Mouse (Mus musculus) spleen, adult 2 months (tissue): Measurements from ENCODE around the gene Dmap1. TPM values are rescaled to one million over a fixed set of nuclear protein-coding genes. Genes with fewer than 3 reads are reported as not detected.
A peak's percentile ranks its signal among the peaks of the same experiment; 100 is the strongest.

Experiments
- DNase-seq, 2 experiments: peaks; one replicate each; pipeline versions ENCODE4 v3.0.0 to v3.0.0-alpha.2; 2012 to 2021; ENCODE audit warnings: low spot score in 2 of 2, low read depth in 1 of 2
- H3K27ac ChIP-seq: fragments of 200-500 bp; 2 replicates; pipeline ENCODE4 v1.5.1; 2012; ENCODE audit warnings: low read length, inconsistent platforms; ENCODE audit not compliant: insufficient read depth
- H3K27me3 ChIP-seq: fragments of 200-500 bp; 2 replicates; pipeline ENCODE4 v1.6.1; 2012; ENCODE audit warnings: mild to moderate bottlenecking, moderate library complexity, low read length, inconsistent platforms; ENCODE audit not compliant: control insufficient read depth, insufficient read depth
- H3K36me3 ChIP-seq: fragments of 200-500 bp; 2 replicates; pipeline ENCODE4 v1.6.1; 2012; ENCODE audit warnings: mild to moderate bottlenecking, low read length, inconsistent platforms; ENCODE audit not compliant: control insufficient read depth, insufficient read depth
- H3K4me1 ChIP-seq: fragments of 200-500 bp; 2 replicates; pipeline ENCODE4 v1.6.1; 2011; ENCODE audit warnings: inconsistent platforms; ENCODE audit not compliant: control insufficient read depth, insufficient read depth, insufficient read length
- H3K4me3 ChIP-seq: fragments of 200-500 bp; 2 replicates; pipeline ENCODE4 v1.5.1; 2011; ENCODE audit warnings: mild to moderate bottlenecking, inconsistent platforms; ENCODE audit not compliant: insufficient read depth, insufficient read length; ENCODE audit errors: extremely low read depth
- CTCF ChIP-seq: fragments of 200-500 bp; IDR thresholded peaks from 2 replicates; pipeline ENCODE4 v1.5.1; 2011; ENCODE audit warnings: mild to moderate bottlenecking, inconsistent platforms; ENCODE audit not compliant: insufficient read depth, insufficient read length, insufficient replicate concordance; ENCODE audit errors: extremely low read depth
- POLR2A ChIP-seq: fragments of 200-500 bp; IDR thresholded peaks from 2 replicates; pipeline ENCODE4 v1.6.1; 2011; ENCODE audit warnings: low read depth, low read length, inconsistent platforms
- WGBS: fragments of 180-500 bp; shearing (Covaris S2); methylation state at CpG from one replicate; pipeline ENCODE4 v1.1.7; 2018; 5-methylcytosine and 5-hydroxymethylcytosine counted together
- polyA plus RNA-seq: library from polyadenylated mRNA; depleted of rRNA; stranded (reverse); fragments of >200 nt; gene quantifications from 2 replicates; pipeline ENCODE4 v1.2.3, GENCODE M21; 2012

Gene Dmap1
- polyA plus RNA-seq, 1 experiment, result 13.9 TPM

- Histone ChIP-seq H3K36me3 (no peaks in the 10 kb centered on the region), H3K4me3 (no peak overlapping the region), H3K27me3 (no peaks in the 10 kb centered on the region), H3K4me1 (peaks cover 2% of the 10 kb centered on the region; the same call in 1 of the 2 replicates), H3K27ac (no peak overlapping the region)
- DNase-seq, result no peak
- 88% methylated on average over 4 of the region's 4 CpGs for WGBS
- TF ChIP-seq POLR2A (no peak), CTCF (no peak)
These were observed 4.3 kb upstream of the Dmap1 start for GRCm38 (mm10) chr4:117686354-117686753.

DNA sequence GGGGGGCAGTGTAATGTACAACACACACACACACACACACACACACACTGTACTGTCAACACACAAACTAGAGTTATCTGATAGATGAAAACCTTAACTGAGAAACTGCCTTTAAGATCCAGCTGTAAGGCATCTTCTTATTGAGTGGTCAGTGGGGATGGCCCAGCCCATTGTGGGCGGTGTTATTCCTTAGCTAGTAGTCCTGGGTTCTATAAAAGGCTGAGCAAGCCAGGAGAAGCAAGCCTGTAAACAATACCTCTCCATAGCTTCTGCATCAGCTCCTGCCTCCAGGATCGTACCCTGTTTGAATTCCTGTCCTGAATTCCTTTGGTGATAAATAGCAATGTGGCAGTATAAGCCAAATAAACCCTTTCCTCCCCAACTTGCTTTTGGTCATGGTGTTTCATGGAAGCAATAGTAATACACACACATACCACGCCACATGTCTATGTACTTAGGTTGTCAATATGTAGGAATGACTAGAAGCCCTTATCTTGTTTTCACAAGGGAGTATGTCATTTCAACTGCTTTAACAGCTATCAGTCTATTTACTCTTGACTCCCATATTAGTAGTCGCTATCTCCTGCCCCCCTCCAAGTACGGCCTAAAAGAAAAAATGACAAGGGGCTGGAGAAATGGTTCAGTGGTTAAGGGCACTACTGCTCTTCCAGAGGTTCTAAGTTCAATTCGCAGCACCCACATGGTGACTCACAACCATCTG, 1.1 kb upstream of the Dmap1 start:
- H3K36me3 ChIP-seq, result peaks cover 3% of the 10 kb centered on the region; the same call in 1 of the 2 replicates
- no peak for DNase-seq
- no peaks in the 10 kb centered on the region for H3K27me3 ChIP-seq
- peaks cover 3% of the 10 kb centered on the region; the same call in 1 of the 2 replicates for H3K4me1 ChIP-seq
- TF ChIP-seq CTCF, result no peak
- TF ChIP-seq POLR2A, result no peak
- no peak overlapping the region for H3K4me3 ChIP-seq
- 81% methylated on average over 6 of the region's 6 CpGs for WGBS
- H3K27ac ChIP-seq, result no peak overlapping the region

DNA sequence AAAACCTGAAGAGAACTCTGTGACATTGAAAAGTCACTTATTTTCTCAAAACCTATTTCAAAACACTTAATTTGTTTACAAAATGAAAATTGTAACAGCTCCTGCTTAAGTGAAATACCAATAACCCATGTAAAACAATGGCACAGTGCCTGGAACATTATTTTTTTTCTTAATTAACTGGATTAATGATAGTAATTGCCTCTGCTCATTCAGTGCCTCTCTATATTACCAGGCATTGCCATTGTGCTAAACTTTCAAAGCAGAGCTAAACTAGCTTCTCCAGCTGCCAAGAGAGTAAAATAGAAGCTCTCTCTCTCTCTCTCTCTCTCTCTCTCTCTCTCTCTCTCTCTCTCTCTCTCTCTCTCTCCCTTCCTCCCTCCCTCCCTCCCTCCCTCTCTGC, 390 bp upstream of the Dmap1 start:
- Histone ChIP-seq H3K27ac (no peak overlapping the region), H3K36me3 (peaks cover 4% of the 10 kb centered on the region; the same call in 1 of the 2 replicates), H3K4me3 (peak overlapping the region; percentile 99; the same call in 1 of the 2 replicates), H3K27me3 (no peaks in the 10 kb centered on the region), H3K4me1 (peaks cover 3% of the 10 kb centered on the region; the same call in 1 of the 2 replicates)
- TF ChIP-seq POLR2A (no peak), CTCF (no peak)
- DNase-seq, result no peak

DNA sequence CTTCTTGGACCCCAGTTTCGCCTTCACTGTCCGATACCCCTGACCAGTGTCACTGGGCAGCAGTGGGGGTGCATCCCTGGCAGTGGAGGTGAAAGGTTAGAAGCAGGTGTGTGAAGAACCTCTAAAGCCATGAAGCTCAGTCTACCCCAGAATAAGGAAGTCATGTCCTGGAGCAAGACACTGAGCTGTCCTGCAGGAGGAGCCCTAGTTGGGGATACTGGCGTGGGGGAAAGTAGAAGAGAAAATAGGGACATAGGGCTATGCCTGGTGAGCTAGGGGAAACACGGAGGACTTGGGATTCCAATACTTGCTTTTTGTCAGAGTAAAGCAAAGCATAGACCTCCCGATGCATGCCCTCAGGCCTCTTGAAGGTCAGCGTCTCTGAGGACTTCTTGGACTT, 1.1 kb downstream of the Dmap1 start:
- no peak for TF ChIP-seq POLR2A
- TF ChIP-seq CTCF, result no peak
- Histone ChIP-seq H3K4me1 (peaks cover 3% of the 10 kb centered on the region; the same call in 1 of the 2 replicates), H3K4me3 (no peak overlapping the region), H3K27me3 (no peaks in the 10 kb centered on the region), H3K27ac (no peak overlapping the region), H3K36me3 (peaks cover 8% of the 10 kb centered on the region)
- 72% methylated on average over 6 of the region's 6 CpGs for WGBS
- no peak for DNase-seq

GRCm38 (mm10) chr4:117676903-117677302, 5.2 kb downstream of the Dmap1 start:
- Histone ChIP-seq H3K4me1 (peaks cover 3% of the 10 kb centered on the region; the same call in 1 of the 2 replicates), H3K27ac (no peak overlapping the region), H3K36me3 (peaks cover 32% of the 10 kb centered on the region), H3K27me3 (no peaks in the 10 kb centered on the region), H3K4me3 (no peak overlapping the region)
- peak; percentile 21 to 63 for DNase-seq
- TF ChIP-seq POLR2A (no peak), CTCF (peak; percentile 75; the same call in 1 of the 2 replicates)
- 21% methylated on average over 3 of the region's 3 CpGs for WGBS

DNA sequence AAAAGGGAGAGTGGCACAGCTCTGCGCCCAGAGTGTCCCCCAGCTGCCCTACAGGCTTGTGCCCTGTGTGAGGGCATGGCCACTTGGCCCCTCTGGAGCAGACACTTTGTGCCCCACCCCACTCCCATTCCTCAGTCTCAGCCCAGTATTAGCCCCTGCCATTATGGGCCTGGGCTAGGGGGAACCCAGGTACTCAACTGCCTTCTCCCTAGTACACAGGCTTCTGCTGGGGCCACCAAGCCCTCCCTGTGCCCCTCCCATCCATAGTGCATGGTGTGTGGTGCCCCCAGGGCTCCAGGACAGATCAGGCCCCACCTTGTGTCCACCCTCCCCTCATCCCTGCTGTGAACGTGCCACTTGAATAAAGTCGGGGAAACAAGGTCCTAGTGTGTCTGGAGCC, 8.2 kb downstream of the Dmap1 start:
- DNase-seq, result no peak
- no peak overlapping the region for H3K27ac ChIP-seq
- WGBS, result 88% methylated on average over 3 of the region's 3 CpGs
- no peak overlapping the region for H3K4me3 ChIP-seq
- no peaks in the 10 kb centered on the region for H3K27me3 ChIP-seq
- H3K36me3 ChIP-seq, result peaks cover 31% of the 10 kb centered on the region
- no peak for TF ChIP-seq POLR2A
- TF ChIP-seq CTCF, result no peak
- H3K4me1 ChIP-seq, result no peaks in the 10 kb centered on the region

DNA sequence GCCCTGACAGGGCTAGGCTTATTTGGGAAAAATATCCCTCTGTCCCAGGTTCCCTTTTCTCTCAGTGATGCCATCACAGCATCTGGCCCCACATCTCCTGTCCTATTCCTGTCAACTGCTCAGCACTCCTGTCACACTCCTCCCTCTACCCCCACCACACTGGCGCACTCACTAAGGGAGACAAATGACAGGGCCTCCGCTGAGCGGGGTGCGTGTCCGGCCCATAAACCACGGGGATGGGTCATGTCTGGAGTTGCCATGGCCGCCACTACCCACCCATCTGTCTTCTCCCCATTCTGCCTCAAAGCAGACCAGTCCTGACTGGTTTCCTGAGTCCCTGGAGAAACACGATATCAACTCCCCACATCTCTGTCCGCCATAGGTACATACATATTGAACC, 10.0 kb downstream of the Dmap1 start:
- Histone ChIP-seq H3K4me1 (no peaks in the 10 kb centered on the region), H3K27me3 (no peaks in the 10 kb centered on the region), H3K4me3 (no peak overlapping the region), H3K27ac (no peak overlapping the region), H3K36me3 (peaks cover 28% of the 10 kb centered on the region)
- no peak for DNase-seq
- no peak for TF ChIP-seq POLR2A
- TF ChIP-seq CTCF, result no peak
- WGBS, result 80% methylated on average over 9 of the region's 9 CpGs
